Comparison of ENCODE assay signal across 8 mouse cellular contexts in the genomic region with DNA sequence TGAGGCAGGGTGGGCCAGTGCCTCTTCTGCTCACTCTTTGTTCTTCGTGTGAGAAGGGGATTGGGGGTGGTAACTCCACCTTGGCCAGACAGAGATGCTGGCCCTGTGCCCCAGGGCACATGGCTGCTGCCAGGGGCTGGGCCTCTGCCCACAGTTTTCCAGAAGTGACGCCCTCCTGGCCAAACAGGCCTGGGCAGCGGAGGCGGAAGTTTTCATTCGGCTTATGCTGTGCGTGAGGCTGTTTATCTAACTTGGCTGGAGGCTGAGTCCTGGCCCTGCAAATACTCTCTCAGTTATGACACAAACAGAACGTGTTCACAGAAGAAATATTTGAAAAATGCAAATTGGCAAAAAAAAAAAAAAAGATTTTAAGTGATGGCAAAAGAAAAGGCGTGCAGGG.
DNase-seq lines count a peak whose midpoint lies in the region; ATAC-seq and TF ChIP-seq lines count a peak whose summit lies in the region.

No protein-coding gene starts in this region.

- ATAC-seq in embryonic facial prominence, embryonic 12.5 days (ENCODE audit: insufficient number of reproducible peaks, insufficient read depth, low FRiP score, low TSS enrichment) = no peak
- ATAC-seq in lung, postnatal 0 days = peak; percentile 60

- 72% methylated on average over 8 of the region's 8 CpGs for WGBS in embryonic facial prominence, embryonic 12.5 days
- WGBS in lung, postnatal 0 days = 34% methylated on average over 8 of the region's 8 CpGs

- intact Hi-C loops in heart, postnatal 36 days (cut with DNase I) = loop anchor here (2.0 kb wide), 1 partner anchor 58 kb away; no protein-coding TSS in a partner anchor

- H3K36me3 ChIP-seq in embryonic facial prominence, embryonic 12.5 days = no peaks in the 10 kb centered on the region
- no peaks in the 10 kb centered on the region for H3K36me3 ChIP-seq in lung, postnatal 0 days (ENCODE audit: insufficient read depth, low read length)

- no peaks in the 10 kb centered on the region for H3K27me3 ChIP-seq in embryonic facial prominence, embryonic 12.5 days
- H3K27me3 ChIP-seq in lung, postnatal 0 days (replicated peaks; ENCODE audit: insufficient read depth, low read length) = no peaks in the 10 kb centered on the region

- peak overlapping the region; percentile 42; the same call in 1 of the 2 replicates for H3K27ac ChIP-seq in embryonic facial prominence, embryonic 12.5 days
- H3K27ac ChIP-seq in lung, postnatal 0 days (ENCODE audit: low read length) = peak overlapping the region; percentile 94

- no peak overlapping the region for H3K4me3 ChIP-seq in embryonic facial prominence, embryonic 12.5 days
- no peak overlapping the region for H3K4me3 ChIP-seq in lung, postnatal 0 days (ENCODE audit: low read depth, low read length)

- no peak overlapping the region; the same call in 1 of the 2 replicates for H3K9ac ChIP-seq in embryonic facial prominence, embryonic 12.5 days
- no peak overlapping the region for H3K9ac ChIP-seq in lung, postnatal 0 days (replicated peaks; ENCODE audit: low read depth)

- peak; percentile 94 for TF ChIP-seq EP300 in lung, postnatal 0 days (IDR thresholded peaks at IDR 0.05)

- DNase-seq in layer of hippocampus, postnatal 36 days = peak; percentile 16 to 23
- no peak for DNase-seq in layer of hippocampus, adult 9-11 months
- peak; percentile 75 to 83 for DNase-seq in heart, postnatal 36 days
- peak; percentile 95 for DNase-seq in lung, postnatal 0 days (ENCODE audit: low spot score)
- DNase-seq in spleen, postnatal 36 days (ENCODE audit: low spot score in 2 of 2) = no peak
- no peak for DNase-seq in embryo, embryonic 11 days
- DNase-seq in frontal cortex, postnatal 10 days (ENCODE audit: low spot score in 2 of 2) = no peak

- no peak for TF ChIP-seq CTCF in lung, postnatal 0 days (IDR thresholded peaks at IDR 0.05)

- no peaks in the 10 kb centered on the region for H3K9me3 ChIP-seq in embryonic facial prominence, embryonic 12.5 days
- H3K9me3 ChIP-seq in lung, postnatal 0 days (ENCODE audit: low read length) = no peaks in the 10 kb centered on the region

- H3K4me2 ChIP-seq in embryonic facial prominence, embryonic 12.5 days (replicated peaks) = no peak overlapping the region
- H3K4me2 ChIP-seq in lung, postnatal 0 days (replicated peaks; ENCODE audit: low read depth, low read length) = no peak overlapping the region

- H3K4me1 ChIP-seq in embryonic facial prominence, embryonic 12.5 days = peaks cover 13% of the 10 kb centered on the region
- H3K4me1 ChIP-seq in lung, postnatal 0 days (ENCODE audit: insufficient read depth, low read depth, low read length) = peaks cover 36% of the 10 kb centered on the region

Comparison
In these comparisons a context has a peak if more than half of its experiments do, and no peak if none do; other contexts are left out.
1. DNase-seq: peak in layer of hippocampus, postnatal 36 days (2 of 2), heart, postnatal 36 days (2 of 2) and lung, postnatal 0 days (single experiment); none in layer of hippocampus, adult 9-11 months (single experiment), spleen, postnatal 36 days (0 of 2), embryo, embryonic 11 days (single experiment) and frontal cortex, postnatal 10 days (0 of 2).